Mouse (Mus musculus): ENCODE measurements around the gene Lhpp. TPM values are rescaled to one million over a fixed set of nuclear protein-coding genes. Genes with fewer than 3 reads are reported as not detected.

The Lhpp gene
- polyA plus RNA-seq (2016; fragmentation: Nextera tagmentation; extraction: Ambion mirVana) = 17.7 and 17.8 TPM in 2 replicates

- Histone ChIP-seq H3K36me3 (no peaks in the 10 kb centered on the region), H3K27me3 (peaks cover 22% of the 10 kb centered on the region), H3K4me3 (peak within 1 kb of the TSS; percentile 54), H3K4me2 (replicated peaks) (peak within 1 kb of the TSS; percentile 75), H3K9me3 (replicated peaks) (no peaks in the 10 kb centered on the region), H3K9ac (peak within 1 kb of the TSS; percentile 52; the same call in 1 of the 2 replicates), H3K27ac (no peak within 1 kb of the TSS), H3K4me1 (peaks cover 9% of the 10 kb centered on the region; the same call in 1 of the 2 replicates)
- peak; percentile 74 for ATAC-seq (ENCODE audit: low FRiP score)
- WGBS = 8% methylated on average over 44 of the region's 44 CpGs
Observed at GRCm38 (mm10) chr7:132610468-132611318, at the start of gene Lhpp. TSS of gene Lhpp (plus strand) at chr7:132610638.

GRCm38 (mm10) chr7:132565831-132566230 is 44.6 kb upstream of the Lhpp start:
- peaks cover 53% of the 10 kb centered on the region for H3K36me3 ChIP-seq
- no peak overlapping the region for H3K27ac ChIP-seq
- H3K9ac ChIP-seq = no peak overlapping the region
- no peak overlapping the region for H3K4me2 ChIP-seq (replicated peaks)
- 67% methylated on average over 1 of the region's 1 CpGs for WGBS
- H3K4me1 ChIP-seq = no peaks in the 10 kb centered on the region
- H3K9me3 ChIP-seq (replicated peaks) = no peaks in the 10 kb centered on the region
- no peak for ATAC-seq (ENCODE audit: low FRiP score)
- H3K27me3 ChIP-seq = no peaks in the 10 kb centered on the region
- no peak overlapping the region for H3K4me3 ChIP-seq

GRCm38 (mm10) chr7:132568817-132569216 is 41.6 kb upstream of the Lhpp start:
- H3K4me2 ChIP-seq (replicated peaks) = no peak overlapping the region
- 94% methylated on average over 6 of the region's 6 CpGs for WGBS
- no peak overlapping the region for H3K9ac ChIP-seq
- no peaks in the 10 kb centered on the region for H3K9me3 ChIP-seq (replicated peaks)
- no peak overlapping the region for H3K27ac ChIP-seq
- no peaks in the 10 kb centered on the region for H3K27me3 ChIP-seq
- peaks cover 9% of the 10 kb centered on the region for H3K4me1 ChIP-seq
- no peak overlapping the region for H3K4me3 ChIP-seq
- no peak for ATAC-seq (ENCODE audit: low FRiP score)
- H3K36me3 ChIP-seq = peaks cover 23% of the 10 kb centered on the region

- no peak overlapping the region for H3K27ac ChIP-seq
- no peaks in the 10 kb centered on the region for H3K27me3 ChIP-seq
- H3K9ac ChIP-seq = no peak overlapping the region
- H3K4me1 ChIP-seq = peaks cover 11% of the 10 kb centered on the region
- no peak for ATAC-seq (ENCODE audit: low FRiP score)
- no peak overlapping the region for H3K4me3 ChIP-seq
- WGBS = 82% methylated on average over 5 of the region's 5 CpGs
- no peaks in the 10 kb centered on the region for H3K9me3 ChIP-seq (replicated peaks)
- peaks cover 15% of the 10 kb centered on the region; the same call in 1 of the 2 replicates for H3K36me3 ChIP-seq
- no peak overlapping the region for H3K4me2 ChIP-seq (replicated peaks)
Observed at GRCm38 (mm10) chr7:132570071-132570470, 40.4 kb upstream of the Lhpp start.

- Histone ChIP-seq H3K4me1 (peaks cover 19% of the 10 kb centered on the region), H3K9ac (no peak overlapping the region), H3K27me3 (no peaks in the 10 kb centered on the region), H3K9me3 (replicated peaks) (no peaks in the 10 kb centered on the region), H3K4me3 (no peak overlapping the region), H3K36me3 (peaks cover 11% of the 10 kb centered on the region; the same call in 1 of the 2 replicates), H3K4me2 (replicated peaks) (no peak overlapping the region), H3K27ac (no peak overlapping the region)
- ATAC-seq (ENCODE audit: low FRiP score) = no peak
- WGBS = 87% methylated on average over 8 of the region's 8 CpGs
Observed at GRCm38 (mm10) chr7:132571481-132571880, 39.0 kb upstream of the Lhpp start.

- 65% methylated on average over 3 of the region's 3 CpGs for WGBS
- H3K36me3 ChIP-seq = peaks cover 11% of the 10 kb centered on the region; the same call in 1 of the 2 replicates
- no peaks in the 10 kb centered on the region for H3K9me3 ChIP-seq (replicated peaks)
- H3K4me3 ChIP-seq = no peak overlapping the region
- H3K4me1 ChIP-seq = peaks cover 21% of the 10 kb centered on the region
- no peak overlapping the region for H3K9ac ChIP-seq
- peaks cover 8% of the 10 kb centered on the region for H3K27me3 ChIP-seq
- no peak for ATAC-seq (ENCODE audit: low FRiP score)
- no peak overlapping the region for H3K4me2 ChIP-seq (replicated peaks)
- H3K27ac ChIP-seq = peak overlapping the region; percentile 61; the same call in 1 of the 2 replicates
Observed at GRCm38 (mm10) chr7:132572738-132573137, 37.7 kb upstream of the Lhpp start.

GRCm38 (mm10) chr7:132573205-132573604 is 37.2 kb upstream of the Lhpp start:
- Histone ChIP-seq H3K9me3 (replicated peaks) (no peaks in the 10 kb centered on the region), H3K27ac (peak overlapping the region; percentile 61), H3K36me3 (peaks cover 6% of the 10 kb centered on the region; the same call in 1 of the 2 replicates), H3K27me3 (peaks cover 9% of the 10 kb centered on the region), H3K4me1 (peaks cover 21% of the 10 kb centered on the region), H3K4me3 (no peak overlapping the region), H3K4me2 (replicated peaks) (no peak overlapping the region), H3K9ac (no peak overlapping the region)
- WGBS = 41% methylated on average over 6 of the region's 6 CpGs
- no peak for ATAC-seq (ENCODE audit: low FRiP score)

- H3K4me2 ChIP-seq (replicated peaks) = no peak overlapping the region
- H3K27me3 ChIP-seq = peaks cover 12% of the 10 kb centered on the region
- H3K36me3 ChIP-seq = no peaks in the 10 kb centered on the region
- no peak overlapping the region for H3K4me3 ChIP-seq
- H3K4me1 ChIP-seq = peaks cover 21% of the 10 kb centered on the region
- H3K9me3 ChIP-seq (replicated peaks) = no peaks in the 10 kb centered on the region; the same call in 1 of the 2 replicates
- H3K9ac ChIP-seq = no peak overlapping the region
- ATAC-seq (ENCODE audit: low FRiP score) = no peak
- 85% methylated on average over 5 of the region's 5 CpGs for WGBS
- H3K27ac ChIP-seq = no peak overlapping the region
Observed at GRCm38 (mm10) chr7:132574646-132575045, 35.8 kb upstream of the Lhpp start.

GRCm38 (mm10) chr7:132575623-132576022 is 34.8 kb upstream of the Lhpp start:
- Histone ChIP-seq H3K4me3 (peak overlapping the region; percentile 56), H3K4me1 (peaks cover 21% of the 10 kb centered on the region), H3K9ac (peak overlapping the region; percentile 61), H3K9me3 (replicated peaks) (no peaks in the 10 kb centered on the region; the same call in 1 of the 2 replicates), H3K27me3 (peaks cover 12% of the 10 kb centered on the region), H3K27ac (peak overlapping the region; percentile 77), H3K36me3 (no peaks in the 10 kb centered on the region), H3K4me2 (replicated peaks) (peak overlapping the region; percentile 60)
- WGBS = under 1% methylated on average over 13 of the region's 13 CpGs
- ATAC-seq (ENCODE audit: low FRiP score) = peak; percentile 85

GRCm38 (mm10) chr7:132576116-132576650 is 34.3 kb upstream of the Lhpp start, which contains the start of gene Oat:
TSS of gene Oat (minus strand) at chr7:132576398.
- Histone ChIP-seq H3K9me3 (replicated peaks) (no peaks in the 10 kb centered on the region; the same call in 1 of the 2 replicates), H3K9ac (peak within 1 kb of the TSS; percentile 61), H3K27me3 (peaks cover 12% of the 10 kb centered on the region), H3K4me1 (peaks cover 21% of the 10 kb centered on the region), H3K27ac (peak within 1 kb of the TSS; percentile 77), H3K4me2 (replicated peaks) (peak within 1 kb of the TSS; percentile 60), H3K36me3 (no peaks in the 10 kb centered on the region), H3K4me3 (peak within 1 kb of the TSS; percentile 56)
- peak; percentile 97 for ATAC-seq (ENCODE audit: low FRiP score)
- under 1% methylated on average over 49 of the region's 49 CpGs for WGBS

GRCm38 (mm10) chr7:132576891-132577290 is 33.5 kb upstream of the Lhpp start:
- H3K27me3 ChIP-seq = peaks cover 12% of the 10 kb centered on the region
- no peaks in the 10 kb centered on the region; the same call in 1 of the 2 replicates for H3K9me3 ChIP-seq (replicated peaks)
- H3K9ac ChIP-seq = no peak overlapping the region
- H3K36me3 ChIP-seq = no peaks in the 10 kb centered on the region
- 58% methylated on average over 4 of the region's 4 CpGs for WGBS
- no peak overlapping the region for H3K4me3 ChIP-seq
- ATAC-seq (ENCODE audit: low FRiP score) = no peak
- peaks cover 17% of the 10 kb centered on the region for H3K4me1 ChIP-seq
- H3K4me2 ChIP-seq (replicated peaks) = peak overlapping the region; percentile 60
- no peak overlapping the region for H3K27ac ChIP-seq

GRCm38 (mm10) chr7:132580511-132580910 is 29.9 kb upstream of the Lhpp start:
- Histone ChIP-seq H3K4me2 (replicated peaks) (no peak overlapping the region), H3K27ac (no peak overlapping the region), H3K9me3 (replicated peaks) (no peaks in the 10 kb centered on the region; the same call in 1 of the 2 replicates), H3K4me1 (peaks cover 5% of the 10 kb centered on the region), H3K27me3 (peaks cover 12% of the 10 kb centered on the region), H3K4me3 (no peak overlapping the region), H3K9ac (no peak overlapping the region), H3K36me3 (no peaks in the 10 kb centered on the region)
- WGBS = 84% methylated on average over 6 of the region's 6 CpGs
- ATAC-seq (ENCODE audit: low FRiP score) = no peak
